Mouse (Mus musculus) cortical plate, adult 2 months (tissue): ENCODE data around the gene Pigm.

ENCODE experiments used
- CTCF ChIP-seq: fragments of 200-500 bp; IDR thresholded peaks from 2 replicates; pipeline ENCODE4 v1.5.1; 2011; ENCODE audit warnings: mild to moderate bottlenecking, control low read depth, low read length; ENCODE audit not compliant: insufficient read depth; ENCODE audit errors: extremely low read depth
- POLR2A ChIP-seq: fragments of 200-500 bp; IDR thresholded peaks from 2 replicates; pipeline ENCODE4 v1.6.1; 2011; ENCODE audit warnings: mild to moderate bottlenecking, low read length, control low read depth; ENCODE audit not compliant: insufficient read depth; ENCODE audit errors: extremely low read depth

GRCm38 (mm10) chr1:172355336-172355735 lies 21.0 kb upstream of the Pigm start:
- no peak for TF ChIP-seq CTCF
- no peak for TF ChIP-seq POLR2A
